Mouse (Mus musculus): Measurements from ENCODE around the gene Kcnb1.

DNA sequence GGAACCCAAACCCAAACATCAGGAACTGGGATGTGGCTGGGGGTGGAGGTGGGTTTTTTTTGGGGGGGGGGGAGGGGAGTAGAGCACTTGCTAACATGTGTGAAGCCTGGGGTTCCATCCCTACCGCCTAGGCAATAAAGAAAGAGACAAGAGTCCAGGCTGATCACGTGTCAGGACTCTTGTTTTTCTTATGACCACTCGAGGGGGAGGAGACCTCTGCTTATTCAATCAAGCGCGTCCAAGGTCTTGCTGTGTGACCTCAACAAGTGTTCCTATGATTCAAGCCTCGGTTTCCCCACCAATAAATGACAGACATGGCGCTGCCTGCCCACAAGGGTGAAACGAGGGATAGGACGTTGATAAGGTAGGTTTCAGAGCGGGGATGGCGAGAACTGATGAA lies 103.9 kb downstream of the Kcnb1 start:
- TF ChIP-seq EP300 (IDR thresholded peaks at IDR 0.05; ENCODE audit: low read depth) (no peak), CTCF (IDR thresholded peaks at IDR 0.05; ENCODE audit: low read depth) (no peak)
